Mouse (Mus musculus): ENCODE data around the gene Ranbp3. TPM values are rescaled to one million over a fixed set of nuclear protein-coding genes. Genes with fewer than 3 reads are reported as not detected.

Gene Ranbp3
- polyA plus RNA-seq, 1 experiment from 2014 or later: 105 TPM

- WGBS: 86% methylated on average over 10 of the region's 10 CpGs
Observed at GRCm38 (mm10) chr17:56738221-56738620, 65.1 kb downstream of the Ranbp3 start.

DNA sequence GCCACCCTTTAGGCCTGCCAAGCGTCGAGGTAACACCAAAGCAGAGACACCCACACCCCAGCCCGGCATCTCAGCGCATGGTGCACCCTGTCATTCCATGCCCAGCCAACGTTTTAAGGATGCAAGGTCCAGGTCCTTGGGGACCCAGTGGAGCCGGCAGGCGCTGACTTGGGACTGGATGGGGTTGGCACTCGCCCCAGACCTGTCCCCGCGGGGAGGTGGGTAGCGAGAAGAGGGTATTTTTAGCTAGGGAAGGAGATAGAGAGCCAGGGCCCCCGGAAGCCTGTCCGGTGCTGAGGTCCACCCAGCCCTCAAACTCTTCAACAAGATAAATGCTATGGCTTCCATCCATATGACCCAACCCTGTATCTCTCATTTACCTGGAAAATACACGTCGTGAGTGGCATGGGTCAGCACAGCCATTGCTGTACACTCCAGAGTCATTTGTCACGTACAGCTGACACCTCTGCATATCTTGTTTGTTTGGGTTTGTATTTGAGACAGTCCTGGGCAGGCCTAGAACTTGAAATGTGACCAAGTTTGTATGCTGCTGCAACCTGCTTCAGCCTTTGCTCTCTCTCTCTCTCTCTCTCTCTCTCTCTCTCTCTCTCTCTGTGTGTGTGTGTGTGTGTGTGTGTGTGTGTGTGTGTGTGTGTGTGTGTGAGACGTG, 67.2 kb downstream of the Ranbp3 start:
- WGBS: 82% methylated on average over 16 of the region's 17 CpGs
- no peak for ATAC-seq (ENCODE audit: low FRiP score, low read depth)

More at GRCm38 (mm10) chr17:56738221-56738620, 65.1 kb downstream of the Ranbp3 start:
- Histone ChIP-seq H3K27me3 (no peaks in the 10 kb centered on the region), H3K9me3 (no peaks in the 10 kb centered on the region), H3K4me2 (replicated peaks) (no peak overlapping the region), H3K9ac (no peak overlapping the region), H3K4me3 (no peak overlapping the region), H3K27ac (no peak overlapping the region), H3K36me3 (no peaks in the 10 kb centered on the region), H3K4me1 (no peaks in the 10 kb centered on the region)
- ATAC-seq (ENCODE audit: low FRiP score, low read depth): no peak

GRCm38 (mm10) chr17:56740788-56741160, 67.7 kb downstream of the Ranbp3 start:
- no peak overlapping the region for H3K4me2 ChIP-seq (replicated peaks)
- ATAC-seq (ENCODE audit: low FRiP score, low read depth): no peak
- H3K36me3 ChIP-seq: no peaks in the 10 kb centered on the region
- no peaks in the 10 kb centered on the region for H3K27me3 ChIP-seq
- H3K9ac ChIP-seq: no peak overlapping the region
- H3K4me1 ChIP-seq: no peaks in the 10 kb centered on the region
- H3K9me3 ChIP-seq: no peaks in the 10 kb centered on the region
- WGBS: 79% methylated on average over 17 of the region's 17 CpGs
- no peak overlapping the region for H3K4me3 ChIP-seq
- no peak overlapping the region for H3K27ac ChIP-seq

More for the DNA sequence above, 67.2 kb downstream of the Ranbp3 start:
- no peaks in the 10 kb centered on the region for H3K27me3 ChIP-seq
- no peaks in the 10 kb centered on the region for H3K36me3 ChIP-seq
- H3K9me3 ChIP-seq: no peaks in the 10 kb centered on the region
- no peak overlapping the region for H3K4me2 ChIP-seq (replicated peaks)
- H3K4me1 ChIP-seq: no peaks in the 10 kb centered on the region
- no peak overlapping the region for H3K9ac ChIP-seq
- H3K4me3 ChIP-seq: no peak overlapping the region
- H3K27ac ChIP-seq: no peak overlapping the region

DNA sequence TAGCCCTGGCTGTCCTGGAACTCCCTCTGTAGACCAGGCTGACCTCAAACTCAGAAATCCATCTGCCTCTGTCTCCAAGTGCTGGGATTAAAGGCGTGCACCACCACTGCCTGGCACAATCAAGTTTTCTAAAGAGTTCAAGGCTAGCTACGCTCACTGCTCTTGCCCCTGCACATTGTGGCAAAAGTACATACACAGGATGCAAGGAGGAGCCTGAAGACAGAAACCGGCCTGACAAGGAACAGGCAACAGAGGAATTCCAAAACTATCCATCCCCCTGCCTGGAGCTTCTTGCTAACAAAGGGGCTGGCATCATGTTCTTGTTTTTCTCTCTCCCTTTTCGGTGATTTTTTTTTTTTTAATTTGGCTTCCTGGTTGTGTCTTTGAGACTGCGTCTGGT, 71.1 kb downstream of the Ranbp3 start:
- no peak overlapping the region for H3K27ac ChIP-seq
- H3K4me3 ChIP-seq: no peak overlapping the region
- H3K9me3 ChIP-seq: no peaks in the 10 kb centered on the region
- 64% methylated on average over 5 of the region's 5 CpGs for WGBS
- H3K27me3 ChIP-seq: no peaks in the 10 kb centered on the region
- no peak overlapping the region for H3K4me2 ChIP-seq (replicated peaks)
- no peaks in the 10 kb centered on the region for H3K36me3 ChIP-seq
- no peak overlapping the region for H3K9ac ChIP-seq
- no peak for ATAC-seq (ENCODE audit: low FRiP score, low read depth)
- H3K4me1 ChIP-seq: no peaks in the 10 kb centered on the region

GRCm38 (mm10) chr17:56751404-56752072, 78.4 kb downstream of the Ranbp3 start:
- peaks cover 67% of the 10 kb centered on the region for H3K27me3 ChIP-seq
- peaks cover 22% of the 10 kb centered on the region for H3K4me1 ChIP-seq
- 25% methylated on average over 71 of the region's 71 CpGs for WGBS
- no peak overlapping the region for H3K27ac ChIP-seq
- H3K9me3 ChIP-seq: no peaks in the 10 kb centered on the region
- no peak overlapping the region; the same call in 1 of the 2 replicates for H3K9ac ChIP-seq
- peak overlapping the region; percentile 34 for H3K4me3 ChIP-seq
- H3K36me3 ChIP-seq: peaks cover 6% of the 10 kb centered on the region
- ATAC-seq (ENCODE audit: low FRiP score, low read depth): peak; percentile 64; the same call in 1 of the 2 replicates
- H3K4me2 ChIP-seq (replicated peaks): peak overlapping the region; percentile 55

DNA sequence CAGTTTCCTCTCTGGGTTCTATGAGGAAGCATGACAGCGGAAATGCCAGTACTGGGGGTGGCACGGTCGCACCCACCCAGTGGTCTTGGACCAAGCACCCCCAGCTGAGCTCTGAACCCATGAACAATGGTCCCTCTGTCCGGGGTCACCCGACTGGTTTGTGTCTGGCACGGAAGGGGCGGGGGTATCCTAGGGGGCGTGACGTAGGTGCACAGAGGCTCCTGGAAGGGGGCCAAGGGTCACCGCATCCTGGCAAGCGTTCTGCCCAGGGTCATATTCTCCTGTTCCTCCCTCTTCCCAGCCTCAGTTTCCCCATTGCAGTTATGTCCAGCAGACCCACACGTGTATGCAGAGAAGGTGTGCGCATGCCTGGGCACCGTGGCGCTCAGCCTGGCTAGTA, 80.4 kb downstream of the Ranbp3 start:
- Histone ChIP-seq H3K9ac (no peak overlapping the region), H3K9me3 (no peaks in the 10 kb centered on the region), H3K4me2 (replicated peaks) (peak overlapping the region; percentile 11; the same call in 1 of the 2 replicates), H3K27ac (no peak overlapping the region), H3K36me3 (peaks cover 6% of the 10 kb centered on the region), H3K4me1 (peaks cover 39% of the 10 kb centered on the region), H3K4me3 (no peak overlapping the region), H3K27me3 (peaks cover 84% of the 10 kb centered on the region)
- no peak for ATAC-seq (ENCODE audit: low FRiP score, low read depth)
- WGBS: 31% methylated on average over 15 of the region's 15 CpGs

DNA sequence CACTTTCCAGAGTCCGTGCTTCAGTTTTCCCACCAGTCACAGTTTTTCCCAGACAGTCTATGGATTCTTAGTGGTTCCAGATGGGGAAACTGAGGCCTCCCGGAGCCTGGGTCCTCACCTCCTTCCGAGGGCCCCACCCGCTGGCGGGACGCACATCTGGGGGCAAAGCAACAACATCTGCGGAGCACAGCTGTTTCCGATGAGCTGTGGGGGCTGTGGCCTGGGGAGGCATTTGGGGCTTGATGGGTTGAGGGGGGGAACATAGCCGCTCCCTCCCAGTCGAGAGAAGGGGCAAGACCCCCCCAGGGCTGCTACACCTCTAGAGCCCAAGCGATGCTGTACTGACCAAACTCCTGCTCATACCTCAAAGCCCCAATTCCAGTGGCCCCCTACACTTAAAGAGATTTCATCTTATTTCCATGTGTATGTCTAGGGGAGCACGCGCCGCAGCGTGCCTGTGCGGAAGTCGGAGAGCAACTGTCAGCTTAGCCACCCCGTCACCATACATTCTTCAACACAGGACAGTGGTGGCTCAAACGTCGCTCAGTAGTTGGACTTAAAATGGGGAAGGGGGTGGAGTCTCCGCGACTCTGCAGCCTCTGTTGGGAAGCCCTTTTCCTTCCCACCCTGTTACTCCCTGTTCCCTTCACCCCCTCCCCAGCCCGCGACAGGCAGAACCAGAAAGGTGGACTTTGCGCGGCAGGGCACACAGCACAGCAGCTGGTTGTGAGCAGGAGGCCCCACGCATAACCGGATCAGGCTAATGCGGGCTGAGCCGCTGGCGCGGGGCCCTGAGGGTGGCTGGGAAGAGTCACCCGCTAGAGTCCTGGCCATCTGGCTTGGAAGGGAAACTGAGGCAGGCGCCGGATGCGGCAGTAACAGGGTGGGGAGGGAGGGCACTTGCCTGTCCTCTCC, 81.4 kb downstream of the Ranbp3 start:
- peaks cover 47% of the 10 kb centered on the region for H3K4me1 ChIP-seq
- no peak for ATAC-seq (ENCODE audit: low FRiP score, low read depth)
- H3K9ac ChIP-seq: peak overlapping the region; percentile 13; the same call in 1 of the 2 replicates
- peak overlapping the region; percentile 35; the same call in 1 of the 2 replicates for H3K4me2 ChIP-seq (replicated peaks)
- H3K9me3 ChIP-seq: no peaks in the 10 kb centered on the region
- 14% methylated on average over 36 of the region's 36 CpGs for WGBS
- H3K27ac ChIP-seq: no peak overlapping the region
- H3K4me3 ChIP-seq: peak overlapping the region; percentile 13; the same call in 1 of the 2 replicates
- peaks cover 6% of the 10 kb centered on the region for H3K36me3 ChIP-seq
- peaks cover 84% of the 10 kb centered on the region for H3K27me3 ChIP-seq

- peak overlapping the region; percentile 78 for H3K9ac ChIP-seq
- H3K9me3 ChIP-seq: no peaks in the 10 kb centered on the region
- WGBS: 1% methylated on average over 50 of the region's 51 CpGs
- H3K4me3 ChIP-seq: peak overlapping the region; percentile 59
- ATAC-seq (ENCODE audit: low FRiP score, low read depth): peak; percentile 8; the same call in 1 of the 2 replicates
- H3K36me3 ChIP-seq: no peaks in the 10 kb centered on the region
- peak overlapping the region; percentile 98 for H3K4me2 ChIP-seq (replicated peaks)
- peaks cover 58% of the 10 kb centered on the region for H3K4me1 ChIP-seq
- H3K27ac ChIP-seq: no peak overlapping the region
- H3K27me3 ChIP-seq: peaks cover 63% of the 10 kb centered on the region
Observed at GRCm38 (mm10) chr17:56756703-56757399, 83.8 kb downstream of the Ranbp3 start.

DNA sequence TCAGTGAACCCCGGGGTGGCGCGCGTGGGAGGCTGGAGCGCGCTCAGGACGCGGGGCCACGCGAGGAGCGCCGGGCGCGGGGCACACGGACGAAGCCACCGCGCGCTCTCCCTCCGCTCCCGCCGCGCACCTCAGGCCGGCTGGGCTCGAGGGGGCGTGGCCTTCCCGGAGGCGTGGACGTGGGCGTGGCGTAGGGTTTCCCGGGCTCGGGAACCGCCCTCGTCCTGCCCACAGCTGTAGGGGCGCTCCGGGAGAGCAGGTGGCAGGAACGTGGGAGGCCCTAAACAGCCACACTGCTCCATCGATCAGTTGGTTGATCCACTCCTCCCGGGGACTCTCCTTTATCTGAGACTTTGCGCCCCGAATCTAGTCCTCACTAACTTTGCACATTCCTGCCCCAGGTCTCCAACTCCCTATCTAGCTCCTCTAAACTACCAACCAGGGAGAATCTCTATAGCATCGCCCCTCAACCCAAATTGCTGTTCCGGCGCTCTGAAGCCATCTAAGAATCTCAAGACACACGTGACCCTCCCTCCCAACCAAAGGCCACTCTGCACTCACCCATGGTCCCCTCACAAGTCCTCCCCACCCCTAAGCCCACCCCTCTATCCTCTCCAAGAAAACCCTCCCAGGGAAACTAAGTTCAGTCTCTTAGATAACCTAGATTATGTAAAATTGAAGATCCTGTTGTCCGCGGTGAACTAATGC, 84.5 kb downstream of the Ranbp3 start, which contains the start of gene Nrtn:
Nrtn (minus strand) TSS at position 115 of the 708 bp plus-strand sequence.
- H3K36me3 ChIP-seq: no peaks in the 10 kb centered on the region
- H3K9ac ChIP-seq: peak within 1 kb of the TSS; percentile 78
- no peaks in the 10 kb centered on the region for H3K9me3 ChIP-seq
- peak; percentile 52 for ATAC-seq (ENCODE audit: low FRiP score, low read depth)
- peak within 1 kb of the TSS; percentile 59 for H3K4me3 ChIP-seq
- H3K27me3 ChIP-seq: peaks cover 56% of the 10 kb centered on the region
- no peak within 1 kb of the TSS for H3K27ac ChIP-seq
- under 1% methylated on average over 43 of the region's 48 CpGs for WGBS
- peak within 1 kb of the TSS; percentile 98 for H3K4me2 ChIP-seq (replicated peaks)
- H3K4me1 ChIP-seq: peaks cover 62% of the 10 kb centered on the region

DNA sequence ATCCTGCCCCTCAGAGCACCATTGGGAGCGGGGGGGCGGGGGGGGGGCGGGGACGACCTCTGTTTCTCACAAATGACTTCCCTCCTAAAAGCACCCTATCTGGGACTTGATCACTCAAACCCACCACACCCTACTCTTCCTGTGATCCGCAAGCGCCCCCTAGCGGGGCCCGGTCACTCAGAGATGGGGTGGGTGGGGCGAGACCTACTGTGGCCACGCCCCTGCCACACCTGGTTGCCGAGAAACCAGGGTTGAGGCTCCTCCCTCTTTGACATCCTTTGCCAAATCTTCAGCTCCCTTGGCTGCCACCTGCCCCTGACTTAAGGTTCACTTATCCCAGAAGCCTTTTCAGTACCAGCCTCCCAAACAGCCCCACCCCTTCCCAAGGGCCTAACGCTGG, 85.0 kb downstream of the Ranbp3 start:
- Histone ChIP-seq H3K4me2 (replicated peaks) (peak overlapping the region; percentile 98), H3K4me1 (peaks cover 68% of the 10 kb centered on the region), H3K4me3 (no peak overlapping the region), H3K9ac (no peak overlapping the region), H3K36me3 (no peaks in the 10 kb centered on the region), H3K27ac (no peak overlapping the region), H3K27me3 (peaks cover 51% of the 10 kb centered on the region), H3K9me3 (no peaks in the 10 kb centered on the region)
- WGBS: 5% methylated on average over 12 of the region's 12 CpGs
- no peak for ATAC-seq (ENCODE audit: low FRiP score, low read depth)

GRCm38 (mm10) chr17:56759261-56759660, 86.2 kb downstream of the Ranbp3 start:
- Histone ChIP-seq H3K4me1 (peaks cover 58% of the 10 kb centered on the region), H3K9ac (no peak overlapping the region), H3K27ac (no peak overlapping the region), H3K4me3 (no peak overlapping the region), H3K9me3 (no peaks in the 10 kb centered on the region), H3K4me2 (replicated peaks) (peak overlapping the region; percentile 11; the same call in 1 of the 2 replicates), H3K27me3 (peaks cover 39% of the 10 kb centered on the region), H3K36me3 (no peaks in the 10 kb centered on the region)
- WGBS: 21% methylated on average over 7 of the region's 7 CpGs
- ATAC-seq (ENCODE audit: low FRiP score, low read depth): no peak
